Mouse (Mus musculus) myocyte (in vitro differentiated cells): Measurements from ENCODE around the gene Mrps5.

Experiments
- CEBPB ChIP-seq: IDR thresholded peaks from 2 replicates; pipeline ENCODE4 v1.6.1; 2011; ENCODE audit warnings: mild to moderate bottlenecking, moderate library complexity; ENCODE audit not compliant: poor library complexity, insufficient read depth, severe bottlenecking
- E2F4 ChIP-seq: IDR thresholded peaks from one replicate; pipeline ENCODE4 v1.6.1; 2011; ENCODE audit warnings: mild to moderate bottlenecking, control low read depth, moderate library complexity; ENCODE audit not compliant: insufficient read depth
- POLR2A ChIP-seq: IDR thresholded peaks from one replicate; pipeline ENCODE4 v1.6.1; 2011; ENCODE audit warnings: low read depth, mild to moderate bottlenecking, control low read depth, moderate library complexity; ENCODE audit not compliant: insufficient read length
- TCF3 ChIP-seq: IDR thresholded peaks from one replicate; pipeline ENCODE4 v1.6.1; 2011; ENCODE audit warnings: low read depth, control low read depth; ENCODE audit not compliant: insufficient read length
- USF1 ChIP-seq: IDR thresholded peaks from one replicate; pipeline ENCODE4 v1.6.1; 2011; ENCODE audit warnings: low read depth, mild to moderate bottlenecking, control low read depth, moderate library complexity

DNA sequence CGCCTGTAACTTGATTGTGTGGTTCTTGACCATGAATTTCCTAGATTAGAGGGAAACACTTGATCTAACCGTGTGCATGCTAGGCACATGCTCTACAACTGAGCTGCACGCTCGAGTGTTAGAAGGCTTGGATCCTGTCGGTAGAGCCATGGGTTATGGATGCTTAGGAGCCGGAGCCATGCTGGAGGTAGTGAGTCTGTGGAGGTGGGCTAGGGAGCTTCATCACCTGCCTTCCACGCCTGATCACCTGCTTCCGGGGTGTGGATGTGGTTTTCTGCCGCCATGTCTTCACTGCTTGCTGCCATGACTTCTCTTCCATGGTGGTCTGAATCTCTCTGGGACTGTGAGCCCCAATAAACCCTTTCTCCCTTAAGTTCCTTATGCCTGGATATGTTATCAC is 1.9 kb downstream of the Mrps5 start:
- no peak for TF ChIP-seq CEBPB
- no peak for TF ChIP-seq E2F4
- no peak for TF ChIP-seq POLR2A
- TF ChIP-seq TCF3, result no peak
- TF ChIP-seq USF1, result no peak
